Mouse (Mus musculus): ENCODE results near the gene U2af1l4.

GRCm38 (mm10) chr7:30596811-30597210 lies 33.7 kb downstream of the U2af1l4 start:
- TF ChIP-seq MAX (IDR thresholded peaks at IDR 0.05) (no peak), CTCF (IDR thresholded peaks at IDR 0.05; ENCODE audit: control insufficient read depth, insufficient read depth, insufficient read length) (no peak), MYOD1 (IDR thresholded peaks at IDR 0.05; ENCODE audit: control insufficient read depth, insufficient read length, low read depth) (no peak), CEBPB (IDR thresholded peaks at IDR 0.05; ENCODE audit: low read depth) (no peak), USF1 (IDR thresholded peaks at IDR 0.05; ENCODE audit: low read depth) (no peak)

Data from C2C12 (cell line).